Mouse (Mus musculus): ENCODE measurements around the gene Stard9. TPM values are rescaled to one million over a fixed set of nuclear protein-coding genes. Genes with fewer than 3 reads are reported as not detected.
A peak's percentile ranks its signal among the peaks of the same experiment; 100 is the strongest.

Stard9 gene
- total and polyA plus RNA-seq, 3 experiments, result 0.54 to 12.3 (median 3.7) TPM

DNA sequence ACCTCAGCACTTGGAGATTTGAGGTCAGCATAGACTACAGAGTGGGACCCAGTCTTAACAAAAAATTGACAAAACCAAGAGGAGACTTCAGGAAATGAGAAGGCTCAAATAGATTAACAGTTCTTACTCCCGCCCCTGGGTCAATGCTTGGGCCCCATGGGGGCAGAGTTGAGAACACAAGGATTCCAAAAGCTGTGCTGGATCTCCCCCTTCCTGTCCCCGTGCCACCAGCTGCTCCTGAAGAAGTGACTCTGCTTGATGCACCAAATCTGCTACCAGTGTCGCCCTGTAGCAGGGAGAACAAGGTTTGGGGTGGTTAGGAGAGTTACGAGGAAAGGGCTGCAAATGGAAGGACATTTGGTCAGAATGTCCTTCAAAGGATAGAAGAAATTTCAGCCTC is 94.7 kb downstream of the Stard9 start:
- TF ChIP-seq GATA2 (IDR thresholded peaks at IDR 0.05; ENCODE audit: borderline replicate concordance, low read depth, low read length) (no peak), GATA1 (IDR thresholded peaks at IDR 0.05; ENCODE audit: borderline replicate concordance, low read length) (no peak), CTCF (IDR thresholded peaks at IDR 0.05; ENCODE audit: low read depth, low read length) (no peak), POLR2AphosphoS5 (IDR thresholded peaks at IDR 0.05; ENCODE audit: insufficient replicate concordance, low read depth, low read length) (no peak), TAL1 (conservative IDR thresholded peaks at IDR 0.05; ENCODE audit: low read depth, low read length) (no peak)
- Histone ChIP-seq H3K4me1 (ENCODE audit: insufficient read depth, low read depth, low read length) (peaks cover 40% of the 10 kb centered on the region), H3K27me3 (ENCODE audit: insufficient read depth, low read length) (no peaks in the 10 kb centered on the region), H3K36me3 (replicated peaks) (peaks cover 98% of the 10 kb centered on the region), H3K9me3 (replicated peaks) (no peaks in the 10 kb centered on the region), H3K4me3 (ENCODE audit: low read depth, low read length) (no peak overlapping the region)
- ATAC-seq (ENCODE audit: extremely low read depth, insufficient number of reproducible peaks, low FRiP score, poor library complexity, severe bottlenecking) (no peak), DNase-seq (ENCODE audit: low spot score) (no peak)

DNA sequence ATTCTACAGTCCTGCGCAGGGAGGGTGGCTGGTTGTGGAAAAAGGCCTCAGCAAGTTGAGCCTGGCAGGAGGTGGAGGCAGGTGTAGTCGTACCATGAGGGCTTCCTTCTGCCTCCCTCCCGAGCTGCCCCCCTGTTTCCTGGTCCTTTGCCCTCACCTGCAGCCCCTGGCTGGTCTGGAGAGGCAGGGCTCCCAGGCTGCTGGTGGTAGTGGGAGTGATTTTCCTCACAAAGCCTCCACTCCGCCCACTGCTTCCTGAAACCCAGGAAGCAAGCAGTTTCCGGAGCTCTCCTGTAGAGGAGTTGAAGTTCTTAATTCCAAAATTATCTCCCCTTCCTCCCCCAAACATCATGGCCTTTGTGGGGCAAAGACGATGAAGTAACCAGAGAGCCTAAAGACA is 95.3 kb downstream of the Stard9 start:
- Histone ChIP-seq H3K4me3 (ENCODE audit: low read depth, low read length) (no peak overlapping the region), H3K4me1 (ENCODE audit: insufficient read depth, low read depth, low read length) (peaks cover 43% of the 10 kb centered on the region), H3K9me3 (replicated peaks) (no peaks in the 10 kb centered on the region), H3K27me3 (ENCODE audit: insufficient read depth, low read length) (no peaks in the 10 kb centered on the region), H3K36me3 (replicated peaks) (peaks cover 98% of the 10 kb centered on the region)
- no peak for DNase-seq (ENCODE audit: low spot score)
- ATAC-seq (ENCODE audit: extremely low read depth, insufficient number of reproducible peaks, low FRiP score, poor library complexity, severe bottlenecking), result no peak
- TF ChIP-seq POLR2AphosphoS5 (IDR thresholded peaks at IDR 0.05; ENCODE audit: insufficient replicate concordance, low read depth, low read length) (no peak), GATA2 (IDR thresholded peaks at IDR 0.05; ENCODE audit: borderline replicate concordance, low read depth, low read length) (no peak), TAL1 (conservative IDR thresholded peaks at IDR 0.05; ENCODE audit: low read depth, low read length) (no peak), CTCF (IDR thresholded peaks at IDR 0.05; ENCODE audit: low read depth, low read length) (no peak), GATA1 (IDR thresholded peaks at IDR 0.05; ENCODE audit: borderline replicate concordance, low read length) (no peak)

DNA sequence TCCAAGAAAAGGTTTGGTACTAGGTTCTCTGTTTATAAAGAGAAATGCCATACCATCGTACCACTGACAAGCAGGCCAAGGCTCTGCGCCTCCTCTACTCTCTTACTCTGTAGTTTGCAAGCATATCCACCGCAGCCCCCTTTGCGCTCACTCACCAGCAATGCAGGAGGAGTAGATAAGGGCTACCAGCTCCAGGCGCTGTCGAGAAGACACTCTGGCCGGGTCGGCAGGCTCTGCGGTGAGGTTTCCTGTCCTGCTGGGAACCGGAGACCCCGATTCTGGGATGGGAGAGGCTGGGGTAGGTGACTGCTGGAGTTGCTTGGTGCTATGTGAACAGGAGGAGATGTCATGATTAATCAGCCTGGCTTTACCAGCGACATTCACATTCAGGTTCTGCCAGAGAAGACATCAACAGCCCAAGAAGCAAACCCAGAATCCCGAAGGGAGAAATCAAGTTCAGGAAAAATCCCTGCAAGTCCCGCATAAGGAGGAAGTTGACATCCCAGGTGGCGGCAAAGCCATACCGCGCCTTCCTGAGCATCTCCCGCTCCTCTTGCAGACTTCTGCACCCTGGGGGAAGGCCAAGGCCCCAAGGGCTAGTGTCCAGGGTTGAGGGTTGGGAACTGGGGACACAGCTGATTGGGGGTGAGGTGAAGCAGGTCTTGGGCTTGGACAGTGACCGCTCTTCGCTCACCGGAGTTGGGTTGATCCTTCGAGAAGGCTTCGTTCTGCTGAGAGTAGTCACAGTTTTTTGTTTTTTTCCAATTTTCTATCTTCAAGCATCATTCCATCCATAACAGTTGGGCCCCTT is 101.1 kb downstream of the Stard9 start:
- peaks cover 54% of the 10 kb centered on the region for H3K4me1 ChIP-seq (ENCODE audit: insufficient read depth, low read depth, low read length)
- TF ChIP-seq GATA2 (IDR thresholded peaks at IDR 0.05; ENCODE audit: borderline replicate concordance, low read depth, low read length) (no peak), CTCF (IDR thresholded peaks at IDR 0.05; ENCODE audit: low read depth, low read length) (no peak)
- DNase-seq (ENCODE audit: low spot score) (peak; percentile 30), ATAC-seq (ENCODE audit: extremely low read depth, insufficient number of reproducible peaks, low FRiP score, poor library complexity, severe bottlenecking) (no peak)
- H3K4me3 ChIP-seq (ENCODE audit: low read depth, low read length), result peak overlapping the region; percentile 100
- H3K36me3 ChIP-seq (replicated peaks), result peaks cover 55% of the 10 kb centered on the region
- H3K27me3 ChIP-seq (ENCODE audit: insufficient read depth, low read length), result no peaks in the 10 kb centered on the region
- no peaks in the 10 kb centered on the region for H3K9me3 ChIP-seq (replicated peaks)

- Histone ChIP-seq H3K9me3 (replicated peaks) (no peaks in the 10 kb centered on the region), H3K36me3 (replicated peaks) (peaks cover 48% of the 10 kb centered on the region), H3K4me1 (ENCODE audit: insufficient read depth, low read depth, low read length) (peaks cover 54% of the 10 kb centered on the region), H3K4me3 (ENCODE audit: low read depth, low read length) (peak overlapping the region; percentile 100), H3K27me3 (ENCODE audit: insufficient read depth, low read length) (no peaks in the 10 kb centered on the region)
- DNase-seq (ENCODE audit: low spot score), result peak; percentile 36
- TF ChIP-seq POLR2AphosphoS5 (IDR thresholded peaks at IDR 0.05; ENCODE audit: insufficient replicate concordance, low read depth, low read length) (no peak), TAL1 (conservative IDR thresholded peaks at IDR 0.05; ENCODE audit: low read depth, low read length) (no peak), GATA2 (IDR thresholded peaks at IDR 0.05; ENCODE audit: borderline replicate concordance, low read depth, low read length) (no peak), CTCF (IDR thresholded peaks at IDR 0.05; ENCODE audit: low read depth, low read length) (no peak), GATA1 (IDR thresholded peaks at IDR 0.05; ENCODE audit: borderline replicate concordance, low read length) (no peak)
- ATAC-seq (ENCODE audit: extremely low read depth, insufficient number of reproducible peaks, low FRiP score, poor library complexity, severe bottlenecking), result no peak
These were observed 101.8 kb downstream of the Stard9 start for GRCm38 (mm10) chr2:120730639-120731166.

- peaks cover 51% of the 10 kb centered on the region for H3K4me1 ChIP-seq (ENCODE audit: insufficient read depth, low read depth, low read length)
- TF ChIP-seq GATA1 (IDR thresholded peaks at IDR 0.05; ENCODE audit: borderline replicate concordance, low read length) (no peak), POLR2AphosphoS5 (IDR thresholded peaks at IDR 0.05; ENCODE audit: insufficient replicate concordance, low read depth, low read length) (no peak), CTCF (IDR thresholded peaks at IDR 0.05; ENCODE audit: low read depth, low read length) (no peak), TAL1 (conservative IDR thresholded peaks at IDR 0.05; ENCODE audit: low read depth, low read length) (no peak), GATA2 (IDR thresholded peaks at IDR 0.05; ENCODE audit: borderline replicate concordance, low read depth, low read length) (no peak)
- no peaks in the 10 kb centered on the region for H3K27me3 ChIP-seq (ENCODE audit: insufficient read depth, low read length)
These were observed 102.4 kb downstream of the Stard9 start for GRCm38 (mm10) chr2:120731167-120731862.

GRCm38 (mm10) chr2:120731877-120732530 is 103.1 kb downstream of the Stard9 start:
- Histone ChIP-seq H3K4me1 (ENCODE audit: insufficient read depth, low read depth, low read length) (peaks cover 46% of the 10 kb centered on the region), H3K36me3 (replicated peaks) (peaks cover 38% of the 10 kb centered on the region), H3K4me3 (ENCODE audit: low read depth, low read length) (peak overlapping the region; percentile 100), H3K27me3 (ENCODE audit: insufficient read depth, low read length) (no peaks in the 10 kb centered on the region), H3K9me3 (replicated peaks) (no peaks in the 10 kb centered on the region)
- TF ChIP-seq CTCF (IDR thresholded peaks at IDR 0.05; ENCODE audit: low read depth, low read length) (no peak), POLR2AphosphoS5 (IDR thresholded peaks at IDR 0.05; ENCODE audit: insufficient replicate concordance, low read depth, low read length) (no peak), GATA2 (IDR thresholded peaks at IDR 0.05; ENCODE audit: borderline replicate concordance, low read depth, low read length) (no peak), GATA1 (IDR thresholded peaks at IDR 0.05; ENCODE audit: borderline replicate concordance, low read length) (no peak), TAL1 (conservative IDR thresholded peaks at IDR 0.05; ENCODE audit: low read depth, low read length) (no peak)
- DNase-seq (ENCODE audit: low spot score) (no peak), ATAC-seq (ENCODE audit: extremely low read depth, insufficient number of reproducible peaks, low FRiP score, poor library complexity, severe bottlenecking) (peak; percentile 31; the same call in 1 of the 2 replicates)

More at GRCm38 (mm10) chr2:120731167-120731862, 102.4 kb downstream of the Stard9 start:
- no peaks in the 10 kb centered on the region for H3K9me3 ChIP-seq (replicated peaks)
- DNase-seq (ENCODE audit: low spot score), result peak; percentile 90
- H3K4me3 ChIP-seq (ENCODE audit: low read depth, low read length), result peak overlapping the region; percentile 100
- ATAC-seq (ENCODE audit: extremely low read depth, insufficient number of reproducible peaks, low FRiP score, poor library complexity, severe bottlenecking), result peak; percentile 65
- peaks cover 44% of the 10 kb centered on the region for H3K36me3 ChIP-seq (replicated peaks)

Measured in G1E (cell line).